Mouse (Mus musculus) kidney, embryonic 16.5 days (tissue): ENCODE measurements around the gene Snrpc. TPM values are rescaled to one million over a fixed set of nuclear protein-coding genes. Genes with fewer than 3 reads are reported as not detected.

ENCODE experiments used
- ATAC-seq: fragments of 200-750 bp; cut with Nextera tagmentation; 2 replicates; pipeline ENCODE4 v1.8.0; 2017; ENCODE audit warnings: moderate TSS enrichment; ENCODE audit not compliant: low FRiP score, low TSS enrichment
- H3K27ac ChIP-seq: fragments of 300-500 bp; sonication (generic); 2 replicates; pipeline ENCODE4 v1.5.1; 2014; ENCODE audit warnings: low read length
- H3K27me3 ChIP-seq: fragments of 300-500 bp; sonication (generic); 2 replicates; pipeline ENCODE4 v1.6.1; 2014; ENCODE audit warnings: low read length, control low read depth, mixed read lengths; ENCODE audit not compliant: insufficient read depth
- H3K36me3 ChIP-seq: fragments of 300-500 bp; sonication (generic); 2 replicates; pipeline ENCODE4 v1.6.1; 2014; ENCODE audit warnings: low read length, control low read depth, mixed read lengths; ENCODE audit not compliant: insufficient read depth
- H3K4me1 ChIP-seq: fragments of 300-500 bp; sonication (generic); 2 replicates; pipeline ENCODE4 v1.6.1; 2014; ENCODE audit warnings: low read length, control low read depth, mixed read lengths; ENCODE audit not compliant: insufficient read depth
- H3K4me2 ChIP-seq: fragments of 300-500 bp; sonication (generic); replicated peaks from 2 replicates; pipeline ENCODE4 v1.6.1; 2014; ENCODE audit warnings: low read depth, low read length
- H3K4me3 ChIP-seq: fragments of 300-500 bp; sonication (generic); 2 replicates; pipeline ENCODE4 v1.5.1; 2014; ENCODE audit warnings: mild to moderate bottlenecking, low read length
- H3K9ac ChIP-seq: fragments of 300-500 bp; sonication (generic); replicated peaks from 2 replicates; pipeline ENCODE4 v1.6.1; 2014; ENCODE audit warnings: low read length
- H3K9me3 ChIP-seq: fragments of 300-500 bp; sonication (generic); 2 replicates; pipeline ENCODE4 v1.6.1; 2016; ENCODE audit warnings: low read length, control low read depth
- WGBS: fragments of 180-500 bp; shearing (Covaris S2); extraction: QIAGEN DNeasy Blood & Tissue Kit; methylation state at CpG from one replicate; pipeline ENCODE4 v1.1.7; 2014; 5-methylcytosine and 5-hydroxymethylcytosine counted together
- polyA plus RNA-seq: library from polyadenylated mRNA; unstranded; fragments of >200 nt; fragmentation: Nextera tagmentation; extraction: Ambion mirVana; gene quantifications from 2 replicates; pipeline ENCODE4 v1.2.1, GENCODE M21; 2015

Snrpc gene
- polyA plus RNA-seq, 1 experiment from 2014 or later: 286 TPM

DNA sequence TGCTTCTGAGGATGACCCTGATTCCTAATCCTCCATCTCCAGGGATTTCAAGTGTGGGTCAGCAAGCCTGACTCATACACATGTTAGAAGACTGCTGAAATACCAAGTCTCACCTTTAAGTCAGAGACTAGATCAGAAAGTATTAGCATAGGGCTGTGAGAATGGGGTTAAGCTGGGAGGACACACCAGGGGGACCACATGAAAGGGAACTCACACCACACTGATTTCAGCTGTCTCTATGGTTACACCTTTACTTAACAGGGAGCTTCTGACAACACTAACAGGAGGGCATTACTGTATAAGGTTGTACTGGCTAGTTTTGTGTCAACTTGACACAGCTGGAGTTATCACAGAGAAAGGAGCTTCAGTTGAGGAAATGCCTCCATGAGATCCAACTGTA, 23.3 kb upstream of the Snrpc start:
- Histone ChIP-seq H3K36me3 (no peaks in the 10 kb centered on the region), H3K27ac (no peak overlapping the region), H3K4me1 (peaks cover 21% of the 10 kb centered on the region)

DNA sequence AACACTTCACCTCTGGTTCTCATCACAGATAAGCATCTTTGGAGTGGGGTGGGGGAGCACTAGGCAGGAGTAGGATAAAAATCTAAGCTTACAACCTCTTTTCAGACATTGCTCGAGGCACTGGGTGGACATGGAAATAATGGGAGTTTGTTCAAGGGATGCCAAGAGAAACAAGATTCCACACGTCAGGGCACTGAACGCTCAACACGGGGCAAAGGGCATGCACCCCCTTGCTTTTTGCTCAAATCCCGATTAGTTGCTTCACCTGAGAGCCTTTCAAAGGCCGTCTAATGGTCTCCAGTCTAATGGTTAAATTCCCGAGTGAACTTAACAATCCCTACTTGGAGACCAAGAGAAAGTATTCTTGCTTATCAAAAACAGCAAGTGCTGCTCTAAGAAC, 18.9 kb upstream of the Snrpc start:
- H3K9me3 ChIP-seq: no peaks in the 10 kb centered on the region
- H3K27ac ChIP-seq: peak overlapping the region; percentile 83
- H3K36me3 ChIP-seq: no peaks in the 10 kb centered on the region
- H3K4me2 ChIP-seq: peak overlapping the region; percentile 91
- 3% methylated on average over 7 of the region's 7 CpGs for WGBS
- H3K27me3 ChIP-seq: no peaks in the 10 kb centered on the region
- no peak for ATAC-seq
- peaks cover 20% of the 10 kb centered on the region for H3K4me1 ChIP-seq
- H3K9ac ChIP-seq: peak overlapping the region; percentile 90
- peak overlapping the region; percentile 89 for H3K4me3 ChIP-seq

More for the DNA sequence above, 23.3 kb upstream of the Snrpc start:
- H3K4me2 ChIP-seq: no peak overlapping the region
- no peak for ATAC-seq
- no peak overlapping the region for H3K4me3 ChIP-seq
- H3K9me3 ChIP-seq: no peaks in the 10 kb centered on the region
- no peaks in the 10 kb centered on the region for H3K27me3 ChIP-seq
- H3K9ac ChIP-seq: no peak overlapping the region

DNA sequence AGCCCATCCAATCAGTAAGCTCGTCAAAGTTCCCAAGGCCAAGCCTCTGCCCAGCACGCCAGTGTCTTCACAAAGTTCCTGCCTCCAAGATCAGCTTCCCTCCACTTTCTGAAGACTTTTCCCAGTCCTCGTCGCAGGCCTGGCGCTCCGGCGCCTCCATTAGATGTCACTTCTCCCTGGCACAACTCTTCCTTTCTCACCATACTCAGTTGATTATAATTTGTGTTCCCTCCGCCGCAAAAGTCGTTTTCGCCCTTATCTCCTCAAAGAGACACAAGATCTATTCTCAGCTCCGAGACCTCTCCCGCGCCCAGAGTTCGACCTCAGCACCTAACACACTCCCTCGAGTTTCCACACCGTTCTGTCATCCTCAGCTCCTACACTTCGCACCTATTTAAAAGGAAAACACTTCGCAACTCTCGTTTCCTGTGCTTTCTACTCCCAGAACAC, 18.4 kb upstream of the Snrpc start:
- under 1% methylated on average over 20 of the region's 20 CpGs for WGBS
- Histone ChIP-seq H3K27me3 (no peaks in the 10 kb centered on the region), H3K27ac (peak overlapping the region; percentile 83), H3K36me3 (no peaks in the 10 kb centered on the region), H3K4me1 (peaks cover 20% of the 10 kb centered on the region), H3K4me2 (peak overlapping the region; percentile 91), H3K9ac (peak overlapping the region; percentile 90), H3K4me3 (peak overlapping the region; percentile 89), H3K9me3 (no peaks in the 10 kb centered on the region)
- ATAC-seq: no peak

DNA sequence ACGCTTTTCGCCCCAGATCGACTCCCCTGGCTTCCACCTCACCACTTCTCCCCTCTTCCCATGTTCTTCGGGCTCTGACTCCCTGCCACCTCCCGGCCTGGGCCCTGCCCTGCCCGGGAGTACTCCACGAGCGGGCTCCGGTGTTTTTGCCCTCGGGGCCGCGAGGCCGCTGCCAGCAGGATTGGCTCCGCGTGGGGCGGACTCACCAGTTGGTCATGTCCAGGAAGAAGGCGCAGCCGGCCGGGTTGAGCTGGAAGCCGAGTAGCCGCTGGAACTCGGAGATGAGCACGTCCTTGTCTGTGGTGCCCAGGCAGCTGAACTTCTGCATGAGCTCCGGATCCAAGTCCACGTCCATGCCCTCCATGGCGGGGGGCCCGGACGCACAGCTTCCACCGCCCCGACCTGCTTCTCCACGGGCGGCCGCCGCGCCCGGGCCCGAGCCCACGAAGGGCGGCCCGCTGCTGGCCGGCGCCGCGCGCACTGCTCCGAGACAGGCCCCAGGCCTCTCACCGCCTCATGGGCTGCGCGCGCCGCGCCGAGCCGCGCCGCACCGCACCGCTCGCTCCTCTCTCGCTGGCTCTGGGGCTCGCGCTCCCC, 17.9 kb upstream of the Snrpc start:
- under 1% methylated on average over 54 of the region's 62 CpGs for WGBS
- peak; percentile 89 for ATAC-seq
- H3K27ac ChIP-seq: peak overlapping the region; percentile 83
- H3K36me3 ChIP-seq: no peaks in the 10 kb centered on the region
- peaks cover 20% of the 10 kb centered on the region for H3K4me1 ChIP-seq
- H3K9ac ChIP-seq: peak overlapping the region; percentile 90
- H3K27me3 ChIP-seq: no peaks in the 10 kb centered on the region
- peak overlapping the region; percentile 89 for H3K4me3 ChIP-seq
- no peaks in the 10 kb centered on the region for H3K9me3 ChIP-seq
- H3K4me2 ChIP-seq: peak overlapping the region; percentile 91

DNA sequence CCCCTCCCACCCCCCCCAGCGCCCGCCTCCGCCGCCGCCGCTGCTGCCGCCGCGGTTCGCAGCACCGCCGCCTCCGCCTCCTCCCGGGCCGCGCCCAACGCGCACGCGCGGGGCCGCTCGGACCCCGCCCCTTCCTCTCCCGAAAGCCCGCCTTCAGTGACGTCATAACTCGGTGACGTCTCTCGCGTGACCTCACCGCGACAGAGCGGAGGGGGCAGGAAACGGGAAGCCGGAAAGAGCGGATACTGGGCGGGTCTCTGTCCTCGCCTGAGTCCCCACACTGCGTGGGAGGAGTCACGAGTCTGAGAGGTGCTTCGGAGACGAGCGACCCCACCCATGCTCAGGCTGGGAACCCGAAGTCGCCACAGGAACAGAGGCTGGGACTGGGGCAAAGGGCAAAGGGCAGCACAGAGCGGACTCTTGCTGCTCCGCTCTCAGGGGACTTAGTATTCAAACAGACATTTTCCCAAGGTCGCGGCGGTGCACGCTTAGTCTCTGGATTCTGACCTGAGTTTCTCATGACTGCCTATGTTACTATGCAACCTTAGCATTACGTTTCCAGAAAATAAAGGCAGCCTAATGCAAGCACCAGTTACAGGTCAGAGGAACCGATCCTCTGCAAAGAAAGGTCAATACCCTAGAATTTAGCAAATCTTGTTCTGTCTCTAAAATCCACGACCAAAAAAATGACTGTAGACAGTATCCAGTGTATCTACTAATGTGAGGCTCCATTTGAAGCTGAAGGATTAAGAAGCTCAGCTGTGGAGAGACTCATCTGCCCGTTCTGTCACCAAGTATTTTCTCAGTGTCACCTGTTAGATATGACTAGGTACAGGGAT, 17.2 kb upstream of the Snrpc start, which contains the start of gene D17Wsu92e:
TSS of gene D17Wsu92e (minus strand) at position 81 of the 839 bp plus-strand sequence.
- Histone ChIP-seq H3K4me1 (peaks cover 24% of the 10 kb centered on the region), H3K9me3 (no peaks in the 10 kb centered on the region), H3K27ac (peak within 1 kb of the TSS; percentile 86), H3K4me3 (peak within 1 kb of the TSS; percentile 89), H3K9ac (peak within 1 kb of the TSS; percentile 90), H3K27me3 (no peaks in the 10 kb centered on the region), H3K36me3 (no peaks in the 10 kb centered on the region), H3K4me2 (peak within 1 kb of the TSS; percentile 91)
- 3% methylated on average over 40 of the region's 56 CpGs for WGBS
- ATAC-seq: peak; percentile 96

DNA sequence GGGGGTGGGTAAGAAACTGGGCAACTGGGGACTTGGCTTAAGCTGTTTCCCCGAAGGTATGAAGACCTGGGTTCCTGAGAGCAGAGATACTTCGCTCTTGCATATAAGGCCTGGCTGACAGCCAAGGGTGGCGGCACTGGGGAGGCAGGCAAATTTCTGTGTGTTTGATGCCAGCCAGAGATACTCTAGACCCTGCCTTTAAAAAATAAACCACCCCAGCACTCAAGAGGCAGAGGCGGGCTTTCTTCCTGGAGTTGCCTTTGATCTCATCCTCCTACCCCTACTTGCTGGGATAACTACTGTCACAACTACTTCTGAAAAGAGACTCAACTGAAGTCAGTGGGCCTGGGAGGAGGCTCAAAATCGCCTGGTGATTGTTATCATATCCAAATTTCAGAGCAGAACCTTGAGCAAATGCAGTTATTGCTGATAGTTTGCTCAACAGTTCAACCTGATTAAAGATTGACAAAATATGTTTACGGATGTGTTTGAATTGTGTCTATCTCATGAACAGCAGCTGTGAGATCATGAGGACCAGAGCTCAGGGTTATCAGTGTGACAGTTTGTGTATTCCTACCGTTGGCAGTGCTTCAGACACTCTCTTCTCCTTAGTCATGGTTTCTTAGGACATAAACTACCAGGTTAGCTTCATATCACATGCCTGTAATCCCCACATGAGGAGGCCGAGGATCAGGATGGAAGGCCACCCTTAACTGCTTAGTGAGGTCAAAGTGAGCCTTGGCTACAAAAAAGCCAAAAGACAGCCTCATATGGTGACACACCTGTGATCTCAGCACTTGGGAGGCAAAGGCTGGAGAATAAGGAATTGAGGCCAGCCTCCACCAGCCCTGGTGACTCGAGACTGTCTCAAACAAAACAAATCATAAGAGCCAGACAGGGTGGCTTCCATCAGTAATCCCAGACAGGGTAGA, 16.3 kb upstream of the Snrpc start:
- WGBS: 57% methylated on average over 9 of the region's 9 CpGs
- H3K4me1 ChIP-seq: peaks cover 32% of the 10 kb centered on the region
- H3K27me3 ChIP-seq: no peaks in the 10 kb centered on the region
- peak overlapping the region; percentile 70 for H3K4me2 ChIP-seq
- H3K36me3 ChIP-seq: no peaks in the 10 kb centered on the region
- ATAC-seq: no peak
- H3K9ac ChIP-seq: peak overlapping the region; percentile 90
- H3K9me3 ChIP-seq: no peaks in the 10 kb centered on the region
- peak overlapping the region; percentile 89 for H3K4me3 ChIP-seq
- H3K27ac ChIP-seq: peak overlapping the region; percentile 86

DNA sequence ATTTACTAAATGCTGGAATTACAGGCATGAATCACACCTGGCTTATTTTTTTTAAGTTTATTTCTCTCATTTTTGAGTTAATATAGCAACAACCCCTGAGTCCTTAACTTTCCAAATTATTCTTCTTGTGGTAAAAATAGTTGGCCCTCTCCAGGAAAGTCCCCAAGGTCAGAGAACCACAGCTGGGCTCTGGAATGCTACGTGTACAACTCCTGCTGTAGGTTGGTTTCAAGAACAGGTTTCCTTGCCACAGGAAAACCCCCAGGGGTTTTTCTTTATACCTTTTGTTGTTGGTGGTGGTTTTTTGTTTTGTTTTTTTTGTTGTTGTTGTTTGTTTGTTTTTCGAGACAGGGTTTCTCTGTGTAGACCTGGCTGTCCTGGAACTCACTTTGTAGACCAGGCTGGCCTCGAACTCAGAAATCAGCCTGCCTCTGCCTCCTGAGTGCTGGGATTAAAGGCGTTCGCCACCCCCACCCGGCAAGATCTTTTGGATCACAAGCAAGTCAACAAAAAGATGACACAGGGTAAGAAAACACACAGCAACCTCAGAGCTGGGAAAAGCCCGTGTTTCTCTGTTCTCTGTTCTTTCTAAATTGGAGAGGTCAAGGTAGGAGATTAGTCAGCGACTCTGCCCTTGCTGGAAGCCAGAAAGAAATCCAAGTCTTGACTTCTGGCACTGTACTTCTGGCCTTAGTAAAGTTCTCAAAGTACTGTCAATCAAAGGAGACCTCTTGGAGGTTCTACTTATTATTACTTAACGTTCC, 14.6 kb upstream of the Snrpc start:
- no peaks in the 10 kb centered on the region for H3K27me3 ChIP-seq
- no peaks in the 10 kb centered on the region for H3K9me3 ChIP-seq
- H3K4me3 ChIP-seq: no peak overlapping the region
- no peak overlapping the region for H3K4me2 ChIP-seq
- H3K4me1 ChIP-seq: peaks cover 28% of the 10 kb centered on the region
- no peaks in the 10 kb centered on the region for H3K36me3 ChIP-seq
- no peak overlapping the region for H3K9ac ChIP-seq
- H3K27ac ChIP-seq: no peak overlapping the region
- 79% methylated on average over 9 of the region's 9 CpGs for WGBS
- ATAC-seq: no peak

DNA sequence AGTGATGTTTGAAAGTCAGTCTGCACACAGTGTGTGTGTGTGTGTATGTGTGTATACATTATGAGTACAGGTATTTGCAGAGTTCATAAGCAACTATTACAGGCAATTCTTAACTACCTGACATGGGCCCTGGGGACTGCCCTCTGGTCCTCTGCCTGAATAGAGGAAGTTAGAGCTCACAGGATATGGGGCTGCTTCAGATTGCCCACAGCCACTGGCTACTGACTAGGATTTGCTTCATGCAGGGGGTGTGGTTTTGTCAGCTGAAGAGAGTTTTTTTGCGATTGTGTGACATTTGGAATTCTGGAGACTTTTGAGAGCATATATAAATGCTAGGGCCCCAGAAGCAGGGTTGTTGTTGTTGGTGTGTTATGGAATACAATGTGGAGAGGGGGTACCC, 13.0 kb upstream of the Snrpc start:
- H3K9ac ChIP-seq: no peak overlapping the region
- ATAC-seq: no peak
- 59% methylated on average over 1 of the region's 1 CpGs for WGBS
- no peaks in the 10 kb centered on the region for H3K27me3 ChIP-seq
- no peak overlapping the region for H3K27ac ChIP-seq
- H3K36me3 ChIP-seq: no peaks in the 10 kb centered on the region
- H3K4me1 ChIP-seq: peaks cover 18% of the 10 kb centered on the region
- H3K4me3 ChIP-seq: no peak overlapping the region
- no peaks in the 10 kb centered on the region for H3K9me3 ChIP-seq
- no peak overlapping the region for H3K4me2 ChIP-seq

DNA sequence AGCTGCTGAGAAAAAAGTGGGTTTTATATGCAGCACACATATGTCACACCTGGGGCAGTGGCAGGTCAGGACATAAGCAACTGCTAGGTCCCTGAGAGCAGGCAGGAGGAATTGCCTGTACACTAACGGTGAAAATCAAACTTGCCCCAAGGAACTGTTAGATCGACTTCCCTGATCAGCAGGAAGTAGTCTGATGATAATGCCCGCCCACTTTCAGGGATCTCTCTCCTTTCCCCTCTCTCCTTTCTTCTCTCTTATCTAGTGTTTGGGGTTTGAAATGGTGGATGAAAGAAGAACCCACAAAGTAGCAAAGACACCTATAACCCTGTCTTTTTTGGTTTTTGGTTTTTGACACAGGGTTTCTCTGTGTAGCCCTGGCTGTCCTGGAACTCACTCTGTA, 12.4 kb upstream of the Snrpc start:
- H3K4me1 ChIP-seq: peaks cover 18% of the 10 kb centered on the region
- H3K36me3 ChIP-seq: no peaks in the 10 kb centered on the region
- no peak for ATAC-seq
- H3K27ac ChIP-seq: 0 out of 2 replicates have a peak overlapping the region, but pooled peaks have one; percentile 87
- peak overlapping the region; percentile 75 for H3K4me2 ChIP-seq
- no peak overlapping the region for H3K9ac ChIP-seq
- WGBS: 36% methylated on average over 3 of the region's 3 CpGs
- no peaks in the 10 kb centered on the region for H3K27me3 ChIP-seq
- peak overlapping the region; percentile 53 for H3K4me3 ChIP-seq
- no peaks in the 10 kb centered on the region for H3K9me3 ChIP-seq
